Mouse (Mus musculus) thymus, adult 18-20 months (tissue): ENCODE data around the gene Dcp1a.
"Not testable (repeated sequence)": the region's sequence is repeated elsewhere in the genome, so short reads cannot be mapped to it uniquely, and the experiment has no call there.

Source experiments
- DNase-seq, 2 experiments: peaks; one replicate each; pipeline ENCODE4 v3.0.0; 2022; ENCODE audit warnings: mixed read lengths in 2 of 2

Dcp1a gene

DNA sequence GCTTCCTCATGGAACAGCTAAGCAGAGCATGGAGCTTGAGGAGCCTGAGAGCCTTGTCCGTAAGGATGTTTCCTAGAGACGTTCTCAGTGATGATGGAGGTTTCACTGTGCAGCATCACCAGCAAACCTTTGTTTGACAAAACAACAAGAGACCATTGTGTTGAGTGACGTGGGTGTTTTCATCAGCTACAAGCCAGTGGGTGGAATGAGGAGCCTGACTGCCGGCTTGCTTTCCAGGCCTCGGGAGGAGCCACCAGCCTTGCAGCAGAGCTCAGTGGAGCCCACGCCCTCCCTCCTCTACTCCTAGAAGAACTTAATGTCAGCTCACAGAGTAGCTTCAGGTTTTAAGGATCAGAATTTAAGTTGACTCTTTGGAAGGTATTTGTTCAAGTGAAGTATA is 44.0 kb downstream of the Dcp1a start:
- no peak for DNase-seq

- no peak for DNase-seq
These were observed 49.1 kb downstream of the Dcp1a start for GRCm38 (mm10) chr14:30528392-30528791.

GRCm38 (mm10) chr14:30528961-30529360 is 49.6 kb downstream of the Dcp1a start:
- DNase-seq: no peak

GRCm38 (mm10) chr14:30529454-30529853 is 50.1 kb downstream of the Dcp1a start:
- DNase-seq: no peak

GRCm38 (mm10) chr14:30530726-30531269 is 51.5 kb downstream of the Dcp1a start:
- DNase-seq: no peak

DNA sequence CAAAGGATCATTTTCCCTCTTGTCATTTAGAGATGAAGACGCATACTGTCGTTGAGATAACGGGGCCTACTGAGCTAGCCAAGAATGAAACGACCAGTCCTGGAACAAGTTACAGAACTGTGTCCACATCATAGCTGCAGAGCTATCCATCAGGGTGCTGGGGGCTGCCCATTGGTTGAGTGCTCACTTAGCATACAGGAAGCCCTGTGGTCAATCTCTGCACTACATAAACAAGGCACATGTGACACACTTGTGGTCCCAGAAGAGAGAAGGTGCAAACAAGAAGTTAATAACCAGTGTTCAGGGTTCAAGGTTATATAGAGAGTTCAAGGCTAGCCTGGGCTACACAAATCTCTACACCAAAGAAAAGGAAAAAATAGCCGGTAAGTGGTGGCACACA is 52.1 kb downstream of the Dcp1a start:
- no peak for DNase-seq

DNA sequence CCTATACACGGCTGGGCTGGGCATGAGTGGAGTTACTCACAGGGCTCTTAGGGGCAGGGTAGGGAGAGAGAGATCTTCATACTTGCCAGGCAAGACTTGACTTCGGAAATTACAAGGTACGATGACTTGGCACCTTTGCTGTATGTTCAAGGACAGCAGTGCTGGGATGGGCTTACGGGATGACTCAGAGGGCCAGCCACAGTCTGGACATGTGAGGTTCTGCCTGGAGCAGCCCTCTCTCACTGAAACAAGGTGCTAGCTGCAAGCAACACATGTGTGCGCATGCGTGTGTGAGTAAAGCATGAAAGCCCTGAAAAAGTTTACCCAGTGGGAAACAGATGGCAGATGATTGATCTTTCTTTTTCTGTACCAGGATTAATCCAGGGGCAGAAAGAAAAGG is 52.6 kb downstream of the Dcp1a start:
- DNase-seq: no peak

- DNase-seq: no peak
These were observed 54.6 kb downstream of the Dcp1a start for GRCm38 (mm10) chr14:30533780-30534450.

DNA sequence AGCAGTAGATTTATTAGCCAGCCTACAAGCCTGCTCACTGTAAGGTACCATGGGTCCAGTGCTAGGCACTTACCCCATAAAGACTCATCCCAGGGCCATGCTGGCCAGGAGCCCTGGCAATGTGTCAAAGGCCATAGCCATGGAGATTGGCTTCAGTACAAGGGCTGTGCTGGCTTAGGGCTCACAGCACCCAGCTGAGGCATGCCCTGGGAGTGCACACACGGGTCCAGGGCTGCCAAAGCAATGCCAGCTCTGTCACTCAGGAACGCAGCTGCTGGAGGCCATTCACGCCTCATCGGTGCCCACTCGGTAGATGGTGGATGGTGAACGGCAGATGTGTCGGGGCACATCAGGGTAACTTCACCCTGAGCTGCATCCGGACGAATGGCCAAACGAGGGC is 62.2 kb downstream of the Dcp1a start:
- no peak for DNase-seq

- DNase-seq: not testable (repeated sequence)
These were observed 64.0 kb downstream of the Dcp1a start for GRCm38 (mm10) chr14:30543331-30543730.

DNA sequence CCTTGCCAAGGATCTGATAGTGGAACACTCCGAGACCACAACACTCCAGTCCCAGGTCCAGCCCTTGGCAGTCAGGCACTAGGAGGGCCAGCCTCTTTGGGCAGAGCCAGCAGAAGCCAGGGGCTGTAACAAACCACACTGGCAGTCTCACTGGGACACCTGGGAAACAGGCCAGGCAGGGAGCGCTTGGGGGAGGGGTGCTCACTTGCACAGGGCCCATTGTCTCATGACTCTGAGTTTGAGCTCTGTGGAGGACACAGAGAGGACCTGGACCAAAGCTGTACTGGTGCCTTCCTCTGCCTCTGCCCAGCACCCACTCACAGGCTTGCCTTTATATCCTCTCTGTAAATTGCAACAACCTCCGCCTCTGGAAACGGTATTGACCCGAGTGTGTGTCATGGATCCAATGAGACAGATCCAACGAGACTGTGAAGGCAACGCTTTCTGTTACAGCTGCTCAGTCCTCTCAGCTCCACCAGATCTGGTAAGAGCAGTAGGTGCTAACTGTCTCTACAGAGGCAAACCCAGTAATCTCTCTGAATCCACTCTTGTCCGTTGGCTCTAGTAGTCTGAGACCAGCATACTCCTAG is 68.9 kb downstream of the Dcp1a start, which contains the start of gene Tkt:
TSS of gene Tkt (plus strand) at position 229 of the 590 bp plus-strand sequence.
- peak in 1 of 2 experiments; percentile 30 for DNase-seq

DNA sequence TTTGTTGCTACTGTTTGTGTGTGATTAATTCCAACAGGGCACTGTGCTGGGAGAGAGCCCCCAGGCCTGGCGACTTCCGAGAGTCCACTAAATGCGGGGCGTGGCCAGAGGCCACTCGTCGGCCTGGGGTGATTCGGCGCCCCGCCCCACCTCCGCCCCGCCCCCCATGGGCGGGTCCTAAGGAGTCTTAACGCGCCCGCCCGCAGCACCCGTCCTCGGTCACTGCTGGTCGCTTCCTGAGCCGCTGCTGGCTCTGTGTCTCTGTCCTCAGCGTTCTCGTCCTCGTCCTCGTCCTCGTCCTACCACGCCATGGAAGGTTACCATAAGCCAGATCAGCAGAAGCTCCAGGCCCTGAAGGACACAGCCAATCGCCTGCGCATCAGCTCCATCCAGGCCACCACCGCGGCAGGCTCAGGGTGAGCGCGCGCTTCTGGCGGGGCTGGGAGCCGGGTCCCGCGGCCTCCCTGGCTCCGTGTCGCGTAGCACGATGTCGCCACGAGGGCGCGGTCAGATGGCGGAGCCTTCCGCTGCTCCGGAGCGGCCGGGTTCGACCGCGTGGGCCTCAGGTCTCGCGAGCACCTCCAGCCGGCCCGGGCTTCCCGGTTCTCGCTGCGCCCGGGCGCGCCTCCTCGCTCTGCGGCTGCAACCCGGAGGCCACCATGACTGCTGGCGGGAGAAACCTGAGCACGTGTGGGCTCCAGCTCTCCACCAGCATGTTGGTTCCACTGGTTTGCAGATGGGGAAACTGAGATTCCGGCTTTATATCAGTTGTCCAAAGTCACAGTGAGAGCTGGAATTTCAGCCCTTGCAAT is 69.8 kb downstream of the Dcp1a start:
- DNase-seq: peak; percentile 84 to 86

DNA sequence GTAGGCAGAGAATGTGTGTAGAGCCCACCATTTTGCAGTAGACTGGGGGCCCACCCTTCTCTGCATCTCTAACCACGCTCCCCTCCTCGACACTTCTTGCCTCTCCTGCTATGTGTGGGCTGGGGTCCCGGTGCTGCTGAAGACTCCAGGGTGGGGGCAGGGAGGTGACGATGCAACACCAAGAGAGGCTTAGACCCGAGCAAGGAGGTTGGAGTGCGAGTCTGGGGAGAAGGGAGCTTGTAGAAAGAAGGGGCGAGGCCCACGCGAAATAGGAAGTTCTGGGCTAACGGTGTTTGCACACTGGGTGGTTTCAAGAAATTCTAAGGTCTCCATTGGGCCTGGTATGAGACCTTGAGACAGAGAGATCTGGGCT is 70.4 kb downstream of the Dcp1a start:
- DNase-seq: peak; percentile 24 to 28

- DNase-seq: no peak
These were observed 71.1 kb downstream of the Dcp1a start for GRCm38 (mm10) chr14:30550232-30551070.

DNA sequence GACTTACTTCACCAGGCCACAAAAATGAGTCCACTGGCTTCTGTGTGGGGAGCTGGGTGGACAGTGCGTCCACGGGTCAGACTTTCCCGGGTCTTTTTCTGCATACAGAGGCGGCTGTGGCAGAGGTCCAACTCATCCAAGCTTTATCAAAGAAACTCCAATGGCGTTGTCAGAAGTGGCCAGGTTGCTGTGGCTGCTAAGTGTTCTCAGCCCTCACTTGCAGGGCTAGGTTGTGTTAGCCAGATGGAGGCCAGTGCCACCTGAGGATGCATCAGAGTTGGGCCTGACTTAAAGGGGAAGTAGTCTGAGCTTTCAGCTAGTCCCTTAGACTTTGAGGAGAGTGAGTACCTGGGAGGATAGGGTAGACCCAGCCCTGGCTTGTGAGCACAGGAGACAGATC is 72.2 kb downstream of the Dcp1a start:
- no peak for DNase-seq

DNA sequence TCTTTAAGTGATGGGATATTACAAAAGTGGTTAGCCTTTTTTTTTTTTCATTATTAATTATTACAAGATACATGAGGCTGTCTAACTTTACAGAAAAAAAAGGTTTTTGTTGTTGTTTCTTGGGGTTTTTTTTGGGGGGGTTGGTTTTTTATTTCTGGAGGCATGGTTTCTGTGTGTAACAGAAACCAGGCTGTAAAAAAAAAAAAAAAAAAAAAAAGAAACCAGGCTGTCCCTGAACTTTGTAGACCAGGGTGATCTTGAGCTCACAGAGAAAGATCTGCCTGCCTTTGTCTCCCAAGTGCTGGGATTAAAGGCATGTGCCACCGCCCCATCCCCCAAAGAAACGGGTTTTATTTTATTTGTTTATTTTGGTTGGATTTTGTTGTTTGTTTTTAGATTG is 72.6 kb downstream of the Dcp1a start:
- DNase-seq: no peak

GRCm38 (mm10) chr14:30553185-30553584 is 73.8 kb downstream of the Dcp1a start:
- DNase-seq: no peak

GRCm38 (mm10) chr14:30556651-30557050 is 77.3 kb downstream of the Dcp1a start:
- DNase-seq: no peak

DNA sequence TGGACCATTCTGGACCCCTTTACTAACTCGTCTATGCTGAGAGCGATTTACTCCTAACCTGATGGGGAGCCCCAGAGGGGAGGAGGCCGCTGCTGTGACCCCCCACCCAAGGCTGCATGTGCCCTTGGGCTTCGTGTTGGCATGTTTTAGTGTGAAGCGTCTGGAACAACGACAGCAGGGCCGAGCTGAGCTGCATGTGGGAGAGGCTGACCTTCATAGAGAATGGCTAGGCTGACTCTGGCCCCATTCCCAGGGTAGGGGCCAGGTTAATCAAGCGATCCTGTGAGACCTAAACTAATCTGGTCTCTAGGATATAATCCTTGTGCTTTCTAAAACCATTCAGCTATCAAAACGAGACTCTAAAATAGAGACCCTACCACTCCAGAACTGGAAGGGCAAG is 78.4 kb downstream of the Dcp1a start:
- DNase-seq: no peak

GRCm38 (mm10) chr14:30559321-30559850 is 80.1 kb downstream of the Dcp1a start:
- DNase-seq: no peak

DNA sequence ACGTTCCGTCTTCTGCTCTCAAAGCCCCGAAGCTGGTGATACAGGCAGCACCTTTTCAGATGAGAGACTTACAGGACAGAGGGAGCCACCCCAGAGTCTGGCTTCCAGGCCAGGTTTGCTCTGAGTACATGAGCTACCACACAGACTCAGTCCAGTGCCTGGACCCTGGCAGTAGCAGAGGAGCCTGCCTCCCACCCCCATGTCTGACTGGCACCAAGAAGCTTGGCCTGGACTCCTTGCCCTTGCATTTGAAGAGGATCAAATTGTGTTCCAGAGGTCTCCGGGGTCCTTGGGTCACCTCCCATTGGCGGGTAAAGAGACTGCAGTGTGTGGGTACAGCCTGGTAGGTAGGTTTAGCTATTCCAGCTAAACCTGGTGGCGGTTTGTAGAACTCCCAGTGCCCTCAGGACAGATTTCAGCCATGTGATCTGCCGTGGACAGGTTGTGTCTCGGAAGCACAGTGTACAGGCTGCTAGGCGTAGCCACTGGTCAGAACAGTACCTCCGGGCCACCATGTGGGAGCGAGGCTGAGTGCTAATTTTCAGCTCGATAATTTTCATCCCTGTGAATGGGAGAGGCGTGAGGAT is 81.6 kb downstream of the Dcp1a start:
- DNase-seq: no peak
